Mouse (Mus musculus) layer of hippocampus, postnatal 25 days (tissue): Measurements from ENCODE around the gene Akr7a5. TPM values are rescaled to one million over a fixed set of nuclear protein-coding genes. Genes with fewer than 3 reads are reported as not detected.

Experiments used
- DNase-seq, 2 experiments: peaks; one replicate each; pipeline ENCODE4 v3.0.0; 2022; ENCODE audit warnings: mixed read lengths in 2 of 2, low spot score in 1 of 2; ENCODE audit errors: extremely low spot score in 1 of 2
- total RNA-seq, 2 experiments: library from RNA; stranded (reverse); gene quantifications; 2 replicates each; pipeline ENCODE4 v1.2.3; 2021

The Akr7a5 gene
- total RNA-seq = 10 to 100 TPM; 30.5 to 37.9 TPM

- peak; percentile 98 to 99 for DNase-seq
Observed at GRCm38 (mm10) chr4:139310171-139310898, at the start of gene Akr7a5, which contains the start of gene Pqlc2. TSS of gene Akr7a5 (plus strand) at chr4:139310744. TSS of gene Pqlc2 (minus strand) at chr4:139310708.

GRCm38 (mm10) chr4:139262981-139263380 lies 47.6 kb upstream of the Akr7a5 start:
- DNase-seq = no peak

GRCm38 (mm10) chr4:139265783-139266499 lies 44.6 kb upstream of the Akr7a5 start:
- no peak for DNase-seq

GRCm38 (mm10) chr4:139266500-139266865 lies 44.1 kb upstream of the Akr7a5 start:
- no peak for DNase-seq

GRCm38 (mm10) chr4:139267335-139267734 lies 43.2 kb upstream of the Akr7a5 start:
- no peak for DNase-seq

- DNase-seq = no peak
Observed at GRCm38 (mm10) chr4:139268242-139268641, 42.3 kb upstream of the Akr7a5 start.

GRCm38 (mm10) chr4:139270168-139270567 lies 40.4 kb upstream of the Akr7a5 start:
- DNase-seq = no peak

GRCm38 (mm10) chr4:139271562-139271961 lies 39.0 kb upstream of the Akr7a5 start:
- DNase-seq = no peak

GRCm38 (mm10) chr4:139272951-139273680 lies 37.4 kb upstream of the Akr7a5 start:
- DNase-seq = no peak

- DNase-seq = no peak
Observed at GRCm38 (mm10) chr4:139274573-139274972, 36.0 kb upstream of the Akr7a5 start.

GRCm38 (mm10) chr4:139276411-139276810 lies 34.1 kb upstream of the Akr7a5 start:
- no peak for DNase-seq

- no peak for DNase-seq
Observed at GRCm38 (mm10) chr4:139280530-139280929, 30.0 kb upstream of the Akr7a5 start.

- DNase-seq = no peak
Observed at GRCm38 (mm10) chr4:139281791-139282345, 28.7 kb upstream of the Akr7a5 start.

GRCm38 (mm10) chr4:139282955-139283417 lies 27.6 kb upstream of the Akr7a5 start:
- no peak for DNase-seq

GRCm38 (mm10) chr4:139284877-139285276 lies 25.7 kb upstream of the Akr7a5 start:
- no peak for DNase-seq

GRCm38 (mm10) chr4:139286234-139286633 lies 24.3 kb upstream of the Akr7a5 start:
- no peak for DNase-seq

GRCm38 (mm10) chr4:139287122-139287863 lies 23.3 kb upstream of the Akr7a5 start:
- DNase-seq = peak; percentile 85 to 95

- DNase-seq = peak in 1 of 2 experiments; percentile 49
Observed at GRCm38 (mm10) chr4:139289017-139289416, 21.5 kb upstream of the Akr7a5 start.

GRCm38 (mm10) chr4:139291099-139291498 lies 19.4 kb upstream of the Akr7a5 start:
- DNase-seq = no peak

- no peak for DNase-seq
Observed at GRCm38 (mm10) chr4:139292038-139292437, 18.5 kb upstream of the Akr7a5 start.
